Comparison of ENCODE assay signal across 25 mouse cellular contexts in the genomic region with DNA sequence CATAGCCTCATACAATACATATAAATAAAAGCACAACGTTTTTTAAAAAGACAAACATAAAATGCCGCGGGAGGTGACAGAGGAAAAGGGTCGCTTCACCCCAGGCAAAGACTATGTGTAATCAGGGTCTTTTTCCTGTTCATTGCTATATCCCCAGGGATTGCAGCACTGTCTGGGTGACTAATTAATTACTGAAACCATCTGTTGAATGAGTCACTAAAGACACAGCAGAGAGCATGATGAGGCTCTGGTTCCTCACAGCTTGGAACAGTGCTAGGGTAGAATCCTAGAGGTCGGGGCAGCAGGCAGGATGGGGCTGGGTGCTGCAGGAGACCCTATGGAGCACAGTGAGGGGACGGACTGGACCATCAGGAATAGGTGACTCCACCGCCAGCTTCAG. TPM values are rescaled to one million over a fixed set of nuclear protein-coding genes. Genes with fewer than 3 reads are reported as not detected.
DNase-seq lines count a peak whose midpoint lies in the region; ATAC-seq and TF ChIP-seq lines count a peak whose summit lies in the region.
"Had no signal": no experiment of that assay in that cellular context is flagged by ENCODE, and none has a peak within 500 bp of the region (broad histone marks: within the 10 kb centered on the region; RNA-seq: fewer than 3 reads in every experiment).

No protein-coding gene starts in this region.

- H3K36me3 ChIP-seq in kidney, postnatal 0 days (ENCODE audit: insufficient read depth, low read length): no peaks in the 10 kb centered on the region
- H3K36me3 ChIP-seq in myocyte (ENCODE audit: control insufficient read depth, insufficient read depth): no peaks in the 10 kb centered on the region
- H3K36me3 ChIP-seq: embryonic facial prominence, embryonic 10.5 days; heart, embryonic 15.5 days; hindbrain, embryonic 13.5 days; intestine, embryonic 15.5 days had no signal

- no peak for TF ChIP-seq CTCF in kidney, postnatal 0 days (IDR thresholded peaks at IDR 0.05; ENCODE audit: low read depth)

- no peak overlapping the region for H3K4me3 ChIP-seq in kidney, postnatal 0 days (replicated peaks; ENCODE audit: low read depth, low read length)
- no peak overlapping the region for H3K4me3 ChIP-seq in myocyte
- H3K4me3 ChIP-seq: embryonic facial prominence, embryonic 10.5 days; forebrain, embryonic 13.5 days; heart, adult 2 months; heart, embryonic 15.5 days; hindbrain, embryonic 13.5 days; intestine, embryonic 15.5 days had no signal

- H3K27me3 ChIP-seq in kidney, postnatal 0 days (ENCODE audit: insufficient read depth, low read length): no peaks in the 10 kb centered on the region
- H3K27me3 ChIP-seq in myocyte (ENCODE audit: control insufficient read depth, insufficient read depth, insufficient read length): no peaks in the 10 kb centered on the region
- H3K27me3 ChIP-seq: CH12.LX; forebrain, embryonic 13.5 days; heart, embryonic 15.5 days; hindbrain, embryonic 13.5 days; intestine, embryonic 15.5 days had no signal

- WGBS in kidney, postnatal 0 days: 72% methylated on average over 7 of the region's 7 CpGs

- no peaks in the 10 kb centered on the region for H3K79me2 ChIP-seq in myocyte (ENCODE audit: control insufficient read depth, insufficient read depth)

- DNase-seq in kidney, postnatal 0 days (ENCODE audit: low spot score): peak; percentile 33
- no peak for DNase-seq in kidney, adult 18-20 months
- DNase-seq in 416B (ENCODE audit: low read depth): peak; percentile 19
- DNase-seq in MN1 (ENCODE audit: low spot score): peak; percentile 39
- no peak for DNase-seq in gastrocnemius, postnatal 25 days
- DNase-seq: adrenal gland, postnatal 10 days; cerebellum, adult 11-12 months; cerebellum, adult 9-10 months; cerebellum, postnatal 36 days; heart, adult 2 months; heart, postnatal 14 days had no signal

- H3K9ac ChIP-seq in kidney, postnatal 0 days (ENCODE audit: low read depth, low read length): no peak overlapping the region
- H3K9ac ChIP-seq: forebrain, embryonic 13.5 days; heart, embryonic 15.5 days; hindbrain, embryonic 13.5 days; intestine, embryonic 15.5 days had no signal

- no peak overlapping the region for H3K27ac ChIP-seq in kidney, postnatal 0 days
- H3K27ac ChIP-seq: embryonic facial prominence, embryonic 10.5 days; forebrain, embryonic 13.5 days; heart, adult 2 months; heart, embryonic 15.5 days; hindbrain, embryonic 13.5 days; hindbrain, postnatal 0 days; intestine, embryonic 15.5 days had no signal

- ATAC-seq in kidney, postnatal 0 days (replicated peaks; ENCODE audit: low FRiP score, low read depth): no peak; the same call in 1 of the 2 replicates
- ATAC-seq in granulocyte monocyte progenitor cell, adult 5-6 weeks (replicated peaks; ENCODE audit: poor library complexity, severe bottlenecking): no peak
- ATAC-seq: forebrain, embryonic 13.5 days; hindbrain, postnatal 0 days; intestine, embryonic 15.5 days had no signal

- no peak overlapping the region for H3ac ChIP-seq in myocyte (ENCODE audit: control insufficient read depth, insufficient read length)

- H3K4me2 ChIP-seq in kidney, postnatal 0 days (ENCODE audit: low read length): no peak overlapping the region
- H3K4me2 ChIP-seq in myocyte (ENCODE audit: low read depth): peak overlapping the region; percentile 14
- H3K4me2 ChIP-seq: forebrain, embryonic 13.5 days; heart, embryonic 11.5 days; heart, embryonic 15.5 days; hindbrain, embryonic 13.5 days; intestine, embryonic 15.5 days had no signal

- no peaks in the 10 kb centered on the region for H3K4me1 ChIP-seq in kidney, postnatal 0 days (replicated peaks; ENCODE audit: insufficient read depth, low read length)
- H3K4me1 ChIP-seq: embryonic facial prominence, embryonic 10.5 days; forebrain, embryonic 13.5 days; heart, embryonic 15.5 days; intestine, embryonic 15.5 days had no signal

- no peaks in the 10 kb centered on the region for H3K9me3 ChIP-seq in kidney, postnatal 0 days (replicated peaks; ENCODE audit: low read length)
- H3K9me3 ChIP-seq: embryonic facial prominence, embryonic 10.5 days; forebrain, embryonic 13.5 days; heart, embryonic 15.5 days; hindbrain, embryonic 13.5 days; intestine, embryonic 15.5 days had no signal

- no peak for TF ChIP-seq POLR2A in myocyte (IDR thresholded peaks at IDR 0.05; ENCODE audit: insufficient read length, low read depth)

TF ChIP-seq in myocyte, 11 proteins besides CTCF, POLR2A, EP300 and RAD21:
- TF ChIP-seq USF1 (IDR thresholded peaks at IDR 0.05; ENCODE audit: low read depth) (no peak), E2F4 (IDR thresholded peaks at IDR 0.05; ENCODE audit: insufficient read depth) (no peak), TCF12 (IDR thresholded peaks at IDR 0.05; ENCODE audit: insufficient read depth, poor library complexity, severe bottlenecking) (no peak), CEBPB (IDR thresholded peaks at IDR 0.05; ENCODE audit: insufficient read depth, poor library complexity, severe bottlenecking) (0 out of 2 replicates have a peak, but pooled peaks have one; percentile 33), MAX (IDR thresholded peaks at IDR 0.05; ENCODE audit: low read depth) (no peak)

RNA-seq across cellular contexts. Expression of a gene that starts 9.3 kb away (rescaled TPM):
- polyA plus RNA-seq in kidney, postnatal 0 days (2015; fragmentation: Nextera tagmentation; extraction: Ambion mirVana): not detected in 2 replicates
- polyA plus RNA-seq in myocyte (2012; fragmentation: generic; extraction: Trizol): not detected
- not detected in 2 replicates for total RNA-seq in granulocyte monocyte progenitor cell, adult 5-6 weeks (2014; fragmentation: Nextera tagmentation)
- not detected in 2 replicates for total RNA-seq in granulocyte monocyte progenitor cell, adult 5-6 weeks (2017)
- not detected for total RNA-seq in gastrocnemius, postnatal 25 days (2021)
- total RNA-seq: adrenal gland, postnatal 10 days; adrenal gland, postnatal 4 days; CH12.LX; gastrocnemius, adult 8-10 months; gastrocnemius, postnatal 4 days; heart, adult 2 months; heart, postnatal 14 days; hematopoietic stem cell, adult 5-6 weeks; hindbrain, postnatal 0 days had no signal
- polyA plus RNA-seq: embryonic facial prominence, embryonic 10.5 days; forebrain, embryonic 13.5 days; heart, adult 2 months; heart, embryonic 11.5 days; heart, embryonic 15.5 days; hindbrain, embryonic 13.5 days; hindbrain, postnatal 0 days; intestine, embryonic 15.5 days had no signal

Comparison
In these comparisons a context has a peak if more than half of its experiments do, and no peak if none do; other contexts are left out.
1. DNase-seq: peak in kidney, postnatal 0 days (single experiment), 416B (single experiment) and MN1 (single experiment); none in kidney, adult 18-20 months (single experiment) and gastrocnemius, postnatal 25 days (single experiment).